Mouse (Mus musculus) Muller cell, postnatal 12 days (primary cell): ENCODE measurements at regions not wholly inside any gene's neighbourhood (a gene's known extent, or its start where the extent isn't known, plus 50 kb on each side); places are given as distances from the start of the nearest gene placed in this dataset.
"Not testable (repeated sequence)": the region's sequence is repeated elsewhere in the genome, so short reads cannot be mapped to it uniquely, and the experiment has no call there.

Experiments used
- DNase-seq: peaks from one replicate; pipeline ENCODE4 v3.0.0-alpha.2; 2015; ENCODE audit errors: inconsistent ontology term

DNA sequence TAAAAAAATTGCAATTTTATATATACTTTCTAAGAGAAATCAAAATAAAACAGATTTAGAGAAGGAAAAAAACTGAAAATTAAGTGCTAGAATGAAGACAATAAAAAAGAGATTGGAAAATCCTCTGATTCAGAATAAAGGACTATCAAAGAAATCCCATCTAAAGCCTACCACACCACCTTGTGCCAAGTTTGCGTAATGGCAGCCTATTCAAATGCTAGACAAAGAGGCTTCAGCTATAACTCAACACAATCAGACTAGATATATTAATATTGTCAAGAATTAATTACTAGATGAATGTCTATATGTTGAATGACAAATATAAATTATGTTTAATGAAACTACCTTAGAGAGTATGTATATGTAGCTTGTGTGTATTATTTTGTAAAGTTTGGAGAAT, 221.9 kb upstream of the Ascc3 start:
- peak; percentile 11 for DNase-seq

GRCm38 (mm10) chr10:50392617-50393016, 199.9 kb upstream of the Ascc3 start:
- not testable (repeated sequence) for DNase-seq
